Mouse (Mus musculus) lung, postnatal 0 days (tissue): ENCODE measurements around the gene Nostrin. TPM values are rescaled to one million over a fixed set of nuclear protein-coding genes. Genes with fewer than 3 reads are reported as not detected.

Source experiments
- ATAC-seq: fragments of 200-750 bp; cut with Nextera tagmentation; 2 replicates; pipeline ENCODE4 v1.8.0; 2017; ENCODE audit warnings: moderate library complexity
- DNase-seq: peaks from one replicate; pipeline ENCODE4 v3.0.0-alpha.2; 2016; ENCODE audit warnings: low spot score
- H3K27ac ChIP-seq: fragments of 300-500 bp; sonication (generic); 2 replicates; pipeline ENCODE4 v1.5.1; 2014; ENCODE audit warnings: antibody characterized with exemption, mild to moderate bottlenecking, low read length, mixed read lengths
- H3K27me3 ChIP-seq: fragments of 300-500 bp; sonication (generic); replicated peaks from 2 replicates; pipeline ENCODE4 v1.6.1; 2014; ENCODE audit warnings: low read length, mixed read lengths; ENCODE audit not compliant: insufficient read depth
- H3K36me3 ChIP-seq: fragments of 300-500 bp; sonication (generic); 2 replicates; pipeline ENCODE4 v1.6.1; 2014; ENCODE audit warnings: low read length, mixed read lengths; ENCODE audit not compliant: insufficient read depth
- H3K4me1 ChIP-seq: fragments of 300-500 bp; sonication (generic); 2 replicates; pipeline ENCODE4 v1.6.1; 2014; ENCODE audit warnings: antibody characterized with exemption, low read depth, low read length, mixed read lengths; ENCODE audit not compliant: insufficient read depth
- H3K4me2 ChIP-seq: fragments of 300-500 bp; sonication (generic); replicated peaks from 2 replicates; pipeline ENCODE4 v1.6.1; 2014; ENCODE audit warnings: low read depth, mild to moderate bottlenecking, low read length, moderate library complexity, mixed read lengths
- H3K4me3 ChIP-seq: fragments of 300-500 bp; sonication (generic); 2 replicates; pipeline ENCODE4 v1.5.1; 2014; ENCODE audit warnings: low read depth, low read length
- H3K9ac ChIP-seq: fragments of 300-500 bp; sonication (generic); replicated peaks from 2 replicates; pipeline ENCODE4 v1.6.1; 2014; ENCODE audit warnings: low read depth, mild to moderate bottlenecking
- H3K9me3 ChIP-seq: fragments of 300-500 bp; sonication (generic); 2 replicates; pipeline ENCODE4 v1.6.1; 2016; ENCODE audit warnings: low read length, mixed read lengths
- CTCF ChIP-seq: IDR thresholded peaks from 2 replicates; pipeline ENCODE4 v1.5.1; 2016; ENCODE audit warnings: antibody characterized with exemption, mild to moderate bottlenecking
- EP300 ChIP-seq: IDR thresholded peaks from 2 replicates; pipeline ENCODE4 v1.6.1; 2016; ENCODE audit warnings: antibody characterized with exemption, mild to moderate bottlenecking, control low read depth
- WGBS: fragments of 180-500 bp; shearing (Covaris S2); extraction: QIAGEN DNeasy Blood & Tissue Kit; methylation state at CpG from one replicate; pipeline ENCODE4 v1.1.7; 2014; 5-methylcytosine and 5-hydroxymethylcytosine counted together
- polyA plus RNA-seq: library from polyadenylated mRNA; unstranded; fragments of >200 nt; fragmentation: Nextera tagmentation; extraction: Ambion mirVana; gene quantifications from 2 replicates; pipeline ENCODE4 v1.2.1, GENCODE M21; 2015

Nostrin gene
- polyA plus RNA-seq, 1 experiment from 2014 or later: 48.0 TPM

DNA sequence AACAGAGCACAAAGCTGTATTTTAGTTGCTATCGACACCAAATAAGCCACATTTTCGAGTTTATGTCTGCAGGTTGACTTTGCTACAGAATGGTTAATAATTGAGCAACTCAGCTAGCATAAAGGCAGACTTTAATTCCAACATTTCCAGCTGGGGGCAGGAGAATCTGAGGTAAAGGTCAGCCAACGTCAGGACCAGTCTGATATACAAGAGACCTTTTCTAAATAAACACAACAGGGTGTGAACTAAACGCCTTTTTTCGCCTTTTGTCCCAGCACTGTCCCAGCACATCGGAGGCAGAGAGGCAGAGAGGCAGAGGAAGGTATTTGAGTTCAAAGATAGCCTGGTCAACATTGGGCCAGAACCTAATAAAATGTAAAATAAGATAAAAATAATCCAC, 69.6 kb downstream of the Nostrin start:
- no peak overlapping the region for H3K27ac ChIP-seq
- WGBS: 10% methylated on average over 6 of the region's 6 CpGs
- H3K9me3 ChIP-seq: no peaks in the 10 kb centered on the region
- H3K9ac ChIP-seq: 0 out of 2 replicates have a peak overlapping the region, but pooled peaks have one; percentile 55
- peak overlapping the region; percentile 95 for H3K4me2 ChIP-seq
- peak overlapping the region; percentile 81 for H3K4me3 ChIP-seq
- 0 out of 2 replicates have a peak, but pooled peaks cover 3% of the 10 kb centered on the region for H3K4me1 ChIP-seq
- H3K27me3 ChIP-seq: no peaks in the 10 kb centered on the region
- no peaks in the 10 kb centered on the region for H3K36me3 ChIP-seq
- no peak for TF ChIP-seq EP300
- TF ChIP-seq CTCF: no peak
- ATAC-seq (no peak), DNase-seq (no peak)

DNA sequence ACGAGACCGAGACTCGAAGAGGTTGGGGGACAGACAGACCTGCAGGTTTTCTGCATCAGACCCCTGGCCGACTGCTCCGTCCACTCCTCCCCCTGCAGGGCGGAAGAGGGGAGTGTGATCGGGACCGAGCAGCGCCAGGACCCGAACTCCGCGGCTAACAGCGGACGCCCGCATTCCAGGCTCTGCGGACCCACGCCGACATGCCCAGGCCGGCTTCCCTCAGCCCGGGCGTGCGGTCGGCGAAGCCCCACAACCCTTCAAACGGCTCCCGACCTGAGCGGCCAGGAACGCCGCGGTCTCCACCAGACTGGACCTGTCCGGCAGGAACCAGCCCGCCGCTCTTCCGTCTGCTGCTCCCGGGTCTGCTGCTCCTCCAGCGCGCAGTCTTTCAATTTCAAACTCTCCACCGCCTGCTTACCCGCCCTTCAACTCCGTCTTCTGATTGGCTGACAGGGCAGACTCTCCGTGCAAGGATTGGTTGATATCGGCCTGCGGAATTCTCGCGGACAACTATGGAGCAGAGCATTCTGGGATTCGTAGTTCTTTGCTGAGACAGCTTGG, 70.3 kb downstream of the Nostrin start, which contains the start of gene Spc25:
TSS of gene Spc25 (minus strand) at position 404 of the 561 bp plus-strand sequence.
- 0 out of 2 replicates have a peak, but pooled peaks cover 3% of the 10 kb centered on the region for H3K4me1 ChIP-seq
- peak within 1 kb of the TSS; percentile 95 for H3K4me2 ChIP-seq
- H3K4me3 ChIP-seq: peak within 1 kb of the TSS; percentile 81
- WGBS: 1% methylated on average over 45 of the region's 46 CpGs
- H3K27ac ChIP-seq: no peak within 1 kb of the TSS
- peak; percentile 100 for ATAC-seq
- H3K36me3 ChIP-seq: no peaks in the 10 kb centered on the region
- peak; percentile 99 for DNase-seq
- peak within 1 kb of the TSS; percentile 55 for H3K9ac ChIP-seq
- TF ChIP-seq EP300 (no peak), CTCF (no peak; the same call in 1 of the 2 replicates)
- H3K27me3 ChIP-seq: no peaks in the 10 kb centered on the region
- H3K9me3 ChIP-seq: no peaks in the 10 kb centered on the region

DNA sequence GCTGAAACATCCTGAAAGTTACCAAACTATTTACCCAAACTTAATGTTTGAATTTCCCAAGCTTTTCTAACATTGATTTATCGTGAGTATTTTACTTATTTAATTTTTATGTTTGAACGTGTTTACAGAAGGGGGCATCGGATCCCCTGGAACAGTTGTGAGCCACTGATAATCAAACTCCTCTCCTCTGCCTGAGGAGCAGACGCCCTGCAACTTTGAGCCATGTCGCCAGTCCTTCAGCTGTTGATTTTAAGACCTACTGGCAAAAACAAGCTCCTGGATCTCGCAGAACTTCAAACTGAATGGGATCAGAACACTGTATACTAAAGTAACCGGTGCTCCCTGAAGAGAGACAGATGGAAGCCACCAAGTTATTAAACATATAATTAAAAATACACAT, 70.9 kb downstream of the Nostrin start:
- 17% methylated on average over 7 of the region's 7 CpGs for WGBS
- no peaks in the 10 kb centered on the region for H3K27me3 ChIP-seq
- TF ChIP-seq CTCF (no peak), EP300 (no peak)
- no peak overlapping the region for H3K27ac ChIP-seq
- peak; percentile 16 for DNase-seq
- H3K9me3 ChIP-seq: no peaks in the 10 kb centered on the region
- H3K36me3 ChIP-seq: no peaks in the 10 kb centered on the region
- peak overlapping the region; percentile 95; the same call in 1 of the 2 replicates for H3K4me2 ChIP-seq
- 0 out of 2 replicates have a peak, but pooled peaks cover 3% of the 10 kb centered on the region for H3K4me1 ChIP-seq
- peak; percentile 18; the same call in 1 of the 2 replicates for ATAC-seq
- peak overlapping the region; percentile 81 for H3K4me3 ChIP-seq
- no peak overlapping the region for H3K9ac ChIP-seq

DNA sequence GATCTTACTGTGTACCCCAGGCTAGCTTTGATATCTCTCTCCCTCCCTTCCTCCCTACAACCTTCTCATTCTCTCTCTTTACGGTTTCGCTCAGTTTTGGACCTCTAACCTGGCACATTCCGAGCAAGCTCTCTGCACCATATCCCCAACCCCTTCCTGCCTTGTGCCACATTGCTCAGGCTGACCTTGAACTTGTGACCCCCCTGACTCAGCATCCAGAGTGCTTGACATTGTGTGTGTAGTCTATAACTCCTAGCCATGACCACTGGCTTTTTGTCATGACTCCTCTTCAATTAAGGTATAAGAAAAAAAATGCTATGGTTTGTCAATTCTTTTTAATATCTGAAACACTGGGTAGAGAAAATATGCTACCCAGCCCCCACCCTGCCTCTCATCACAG, 74.1 kb downstream of the Nostrin start:
- Histone ChIP-seq H3K4me1 (0 out of 2 replicates have a peak, but pooled peaks cover 3% of the 10 kb centered on the region), H3K36me3 (no peaks in the 10 kb centered on the region), H3K9ac (no peak overlapping the region), H3K4me3 (no peak overlapping the region), H3K27ac (no peak overlapping the region), H3K4me2 (no peak overlapping the region), H3K9me3 (no peaks in the 10 kb centered on the region), H3K27me3 (no peaks in the 10 kb centered on the region)
- TF ChIP-seq EP300: no peak
- no peak for TF ChIP-seq CTCF
- WGBS: 76% methylated on average over 3 of the region's 3 CpGs
- DNase-seq (no peak), ATAC-seq (no peak)

DNA sequence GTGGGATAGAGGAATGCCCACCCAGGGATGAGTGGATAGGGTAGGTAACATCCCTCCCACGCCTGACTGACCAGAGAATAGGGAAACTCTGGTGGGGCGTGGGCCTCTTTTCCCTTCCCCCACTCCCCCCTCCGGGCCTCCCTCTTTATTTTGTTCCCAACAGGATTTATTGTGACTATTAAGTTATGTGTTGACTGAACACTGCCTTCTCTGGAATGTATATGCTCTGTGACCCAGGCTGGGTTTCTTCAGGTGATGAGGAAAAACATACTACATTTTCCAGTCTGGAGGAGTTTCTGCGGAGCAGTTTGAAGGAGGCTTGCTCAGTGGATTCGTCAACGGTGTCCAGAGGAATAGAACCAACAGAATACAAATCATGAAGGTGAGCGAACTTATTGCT, 75.2 kb downstream of the Nostrin start, which contains the start of gene G6pc2:
TSS of gene G6pc2 (plus strand) at position 301 of the 400 bp plus-strand sequence.
- ATAC-seq: no peak
- Histone ChIP-seq H3K9me3 (no peaks in the 10 kb centered on the region), H3K4me2 (no peak within 1 kb of the TSS), H3K27ac (no peak within 1 kb of the TSS), H3K36me3 (no peaks in the 10 kb centered on the region), H3K4me1 (no peaks in the 10 kb centered on the region), H3K9ac (no peak within 1 kb of the TSS), H3K27me3 (no peaks in the 10 kb centered on the region), H3K4me3 (no peak within 1 kb of the TSS)
- 85% methylated on average over 7 of the region's 7 CpGs for WGBS
- TF ChIP-seq EP300 (no peak), CTCF (no peak)
- DNase-seq: no peak

DNA sequence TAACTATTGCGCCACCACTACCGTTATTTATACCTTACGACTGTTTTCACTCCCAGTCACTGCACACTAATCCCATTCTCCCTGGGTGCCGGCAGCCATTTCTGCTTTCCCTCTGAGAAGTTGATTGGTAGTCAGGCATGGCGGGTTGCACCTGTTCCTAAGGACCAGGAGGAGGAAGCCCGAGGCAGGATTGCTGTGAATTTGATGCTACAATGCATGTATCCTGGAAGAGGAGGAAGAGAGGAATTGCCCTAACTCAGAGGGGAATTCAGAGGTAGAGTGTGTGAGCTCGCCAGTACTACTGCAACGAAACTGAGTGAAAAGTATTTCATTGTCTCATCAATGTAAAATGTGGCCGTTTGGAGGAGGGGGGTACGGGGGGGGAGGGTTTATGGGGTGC, 77.1 kb downstream of the Nostrin start:
- no peak overlapping the region for H3K4me3 ChIP-seq
- ATAC-seq: no peak
- no peak overlapping the region for H3K9ac ChIP-seq
- no peak overlapping the region for H3K27ac ChIP-seq
- TF ChIP-seq EP300: no peak
- TF ChIP-seq CTCF: no peak
- DNase-seq: no peak
- H3K4me1 ChIP-seq: no peaks in the 10 kb centered on the region
- no peaks in the 10 kb centered on the region for H3K9me3 ChIP-seq
- H3K27me3 ChIP-seq: no peaks in the 10 kb centered on the region
- no peak overlapping the region for H3K4me2 ChIP-seq
- 74% methylated on average over 10 of the region's 10 CpGs for WGBS
- H3K36me3 ChIP-seq: no peaks in the 10 kb centered on the region
